Mouse (Mus musculus): Measurements from ENCODE around the gene Olfr550.
A peak's percentile ranks its signal among the peaks of the same experiment; 100 is the strongest.
"Not testable (repeated sequence)": the region's sequence is repeated elsewhere in the genome, so short reads cannot be mapped to it uniquely, and the experiment has no call there.

Gene Olfr550

GRCm38 (mm10) chr7:102571142-102571541, at the start of gene Olfr550:
Gene Olfr550 (plus strand): TSS chr7:102571442.
- DNase-seq: no peak

- DNase-seq: no peak
Observed at GRCm38 (mm10) chr7:102529052-102529451, 42.2 kb upstream of the Olfr550 start.

DNA sequence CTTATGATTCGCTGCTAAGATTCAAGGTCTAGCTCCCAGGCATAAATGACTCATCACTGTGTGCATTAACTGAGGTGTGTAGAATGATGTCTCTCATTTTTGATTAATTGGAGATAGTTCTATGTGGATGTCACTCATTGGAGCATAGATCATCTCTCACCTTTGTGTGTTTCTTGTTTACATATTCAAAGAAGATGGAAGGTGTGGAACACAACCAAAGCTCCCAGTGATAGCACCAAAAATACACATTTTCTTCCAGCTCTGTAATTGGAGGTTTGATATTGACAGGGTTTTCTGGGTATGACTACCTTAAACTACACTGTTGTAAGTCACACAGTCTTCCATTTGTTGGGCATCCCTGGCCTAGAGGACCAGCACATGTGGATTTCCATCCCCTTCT, 36.8 kb upstream of the Olfr550 start, which contains the start of gene Olfr547:
Olfr547 (plus strand) TSS at position 301 of the 400 bp plus-strand sequence.
- no peak for DNase-seq

- no peak for DNase-seq
Observed at GRCm38 (mm10) chr7:102540596-102540995, 30.6 kb upstream of the Olfr550 start, which contains the start of gene Olfr548-ps1. Gene Olfr548-ps1 (plus strand): TSS chr7:102540896.

- no peak for DNase-seq
Observed at GRCm38 (mm10) chr7:102541251-102541650, 30.0 kb upstream of the Olfr550 start.

DNA sequence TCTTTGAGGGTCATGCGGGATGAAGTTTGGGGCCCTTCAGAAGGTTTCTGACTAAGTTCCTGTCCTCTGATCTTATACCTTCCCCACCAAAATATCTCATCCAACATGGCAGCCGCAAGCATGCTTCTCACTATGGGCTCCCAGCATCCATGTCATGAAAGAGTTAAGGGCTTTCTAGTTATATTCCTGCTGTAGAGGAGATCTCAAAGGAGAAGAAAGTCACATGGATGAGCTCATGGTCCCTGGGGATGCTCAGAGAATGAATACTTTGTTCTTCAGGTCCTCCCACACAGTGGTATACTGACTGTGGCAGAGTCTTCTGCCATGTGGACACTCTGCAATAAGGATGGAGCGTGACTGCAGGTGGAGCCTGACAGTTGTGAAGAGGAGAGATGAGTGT, 21.7 kb upstream of the Olfr550 start, which contains the start of gene Olfr549:
Olfr549 (plus strand) TSS at position 301 of the 400 bp plus-strand sequence.
- no peak for DNase-seq

- DNase-seq: no peak
Observed at GRCm38 (mm10) chr7:102553279-102553678, 18.0 kb upstream of the Olfr550 start.

- peak; percentile 27 for DNase-seq
Observed at GRCm38 (mm10) chr7:102564999-102565997, 5.9 kb upstream of the Olfr550 start, which contains the start of gene Trim21. Gene Trim21 (minus strand): TSS chr7:102565486.

DNA sequence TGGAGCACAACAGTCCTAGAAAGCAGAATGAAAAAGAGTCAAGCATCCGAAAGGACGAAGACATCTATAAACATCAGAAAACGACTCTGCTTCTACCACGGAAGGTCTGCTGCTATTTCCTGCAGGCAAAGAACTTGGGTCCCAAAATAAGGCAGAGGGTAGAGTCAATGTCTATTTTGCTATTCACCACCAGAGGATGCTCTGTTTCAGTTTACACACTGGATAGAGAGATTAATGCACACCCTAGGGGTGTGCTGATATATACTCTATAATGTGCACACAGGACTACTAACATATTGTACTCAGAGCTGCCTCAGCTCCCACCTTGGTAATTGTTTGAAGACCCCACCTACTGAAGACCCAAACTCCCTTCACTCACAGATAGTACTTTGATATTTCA, 5.0 kb upstream of the Olfr550 start:
- no peak for DNase-seq

GRCm38 (mm10) chr7:102573174-102573830, 2.1 kb downstream of the Olfr550 start:
- no peak for DNase-seq

- no peak for DNase-seq
Observed at GRCm38 (mm10) chr7:102575998-102576397, 4.8 kb downstream of the Olfr550 start.

- no peak for DNase-seq
Observed at GRCm38 (mm10) chr7:102591786-102592185, 20.5 kb downstream of the Olfr550 start, which contains the start of gene Olfr551. Gene Olfr551 (minus strand): TSS chr7:102591886.

DNA sequence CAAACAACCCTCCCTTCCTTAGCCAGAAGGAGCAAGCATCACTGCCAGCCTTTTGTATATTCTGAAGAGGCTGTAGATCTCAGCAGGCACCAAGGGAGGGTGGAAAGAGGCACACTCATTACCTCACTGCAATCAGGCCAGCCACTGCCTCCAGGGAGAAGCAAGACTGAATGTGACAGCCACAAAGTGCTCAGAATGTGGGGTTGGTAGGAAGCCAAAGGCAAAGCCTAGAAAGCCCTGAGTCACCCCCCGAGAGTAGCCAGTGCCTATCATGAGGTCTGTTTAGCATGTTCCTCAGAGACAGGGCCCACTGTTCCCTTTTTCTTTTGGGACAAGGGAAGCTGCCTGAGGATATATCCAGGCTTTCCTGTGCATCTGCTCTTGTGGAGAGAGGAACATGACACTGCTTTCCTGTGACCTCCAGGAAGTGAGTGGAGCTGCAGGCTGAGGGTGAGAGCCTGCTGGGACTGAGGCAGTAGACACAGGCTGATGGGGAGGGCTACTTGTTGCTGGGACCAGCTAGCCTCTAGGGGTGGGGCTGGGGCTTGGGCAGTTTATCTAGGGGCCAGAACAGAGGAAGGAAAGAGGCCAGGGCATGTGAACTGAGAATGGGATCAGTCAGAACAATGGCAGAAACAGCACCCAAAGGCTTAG, 26.3 kb downstream of the Olfr550 start, which contains the start of gene Olfr552:
Olfr552 (plus strand) TSS at position 393 of the 654 bp plus-strand sequence.
- DNase-seq: no peak

GRCm38 (mm10) chr7:102618118-102618517, 46.9 kb downstream of the Olfr550 start, which contains the start of gene Olfr553:
Gene Olfr553 (minus strand): TSS chr7:102618218.
- DNase-seq: no peak

DNA sequence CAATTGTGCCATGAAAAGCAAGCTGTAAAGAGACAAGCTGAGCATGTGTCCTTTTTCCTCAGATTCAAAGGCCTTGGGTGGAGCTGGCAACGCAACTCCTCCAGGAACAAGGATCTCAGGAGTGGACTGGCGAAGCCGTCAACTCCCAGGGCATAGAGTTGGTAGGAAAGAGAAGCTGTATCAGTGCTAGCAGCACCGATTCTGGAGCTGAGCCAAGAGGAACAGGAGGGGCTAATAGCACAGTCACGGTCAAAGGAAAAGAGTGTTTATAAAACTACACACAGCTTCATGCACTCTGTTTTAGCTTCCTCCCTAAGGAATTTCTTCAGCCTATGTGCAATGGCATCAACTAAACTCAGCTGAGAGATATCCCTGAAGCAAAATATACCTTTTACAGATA, 48.4 kb downstream of the Olfr550 start:
- no peak for DNase-seq

- not testable (repeated sequence) for DNase-seq
Observed at GRCm38 (mm10) chr7:102620368-102620767, 49.1 kb downstream of the Olfr550 start.
